ENCODE assay signal across 9 mouse cellular contexts in genomic region chr3:84883817-84884483, GRCm38 (mm10).
A peak's percentile ranks its signal among the peaks of the same experiment; 100 is the strongest.
DNase-seq lines count a peak whose midpoint lies in the region; ATAC-seq lines count a peak whose summit lies in the region.
"Had no signal": no experiment of that assay in that cellular context is flagged by ENCODE, and none has a peak within 500 bp of the region (broad histone marks: within the 10 kb centered on the region; RNA-seq: fewer than 3 reads in every experiment).

No protein-coding gene starts in this region.

- no peaks in the 10 kb centered on the region for H3K36me3 ChIP-seq in liver, embryonic 13.5 days
- 0 out of 2 replicates have a peak, but pooled peaks cover 3% of the 10 kb centered on the region for H3K36me3 ChIP-seq in hindbrain, embryonic 13.5 days
- H3K36me3 ChIP-seq: embryonic facial prominence, embryonic 15.5 days had no signal

- peak; percentile 37 for DNase-seq in embryo, embryonic 10 days (ENCODE audit: low spot score)
- no peak for DNase-seq in embryo, embryonic 11 days
- DNase-seq in c-Kit-positive CD71-positive TER-119-positive erythroid progenitor cells, embryonic 14.5 days (ENCODE audit: low spot score), result peak; percentile 13
- DNase-seq in liver, embryonic 13.5 days, result no peak
- DNase-seq in urinary bladder, postnatal 25 days (ENCODE audit: low spot score), result no peak
- DNase-seq in gastrocnemius, postnatal 36 days, result no peak

- 26% methylated on average over 11 of the region's 11 CpGs for WGBS in liver, embryonic 13.5 days (ENCODE audit: insufficient replicate concordance)
- WGBS in hindbrain, embryonic 13.5 days, result 40% methylated on average over 11 of the region's 11 CpGs

- H3K27me3 ChIP-seq in liver, embryonic 13.5 days, result no peaks in the 10 kb centered on the region
- no peaks in the 10 kb centered on the region for H3K27me3 ChIP-seq in hindbrain, embryonic 13.5 days
- H3K27me3 ChIP-seq: embryonic facial prominence, embryonic 15.5 days had no signal

- H3K4me3 ChIP-seq in liver, embryonic 13.5 days (replicated peaks), result no peak overlapping the region
- no peak overlapping the region for H3K4me3 ChIP-seq in hindbrain, embryonic 13.5 days
- H3K4me3 ChIP-seq: embryonic facial prominence, embryonic 15.5 days had no signal

- intact Hi-C loops in gastrocnemius, postnatal 36 days (cut with DNase I), result no loop called here

- no peaks in the 10 kb centered on the region for H3K9me3 ChIP-seq in liver, embryonic 13.5 days (replicated peaks)
- H3K9me3 ChIP-seq in hindbrain, embryonic 13.5 days, result no peaks in the 10 kb centered on the region
- H3K9me3 ChIP-seq: embryonic facial prominence, embryonic 15.5 days had no signal

- H3K9ac ChIP-seq in liver, embryonic 13.5 days, result no peak overlapping the region
- H3K9ac ChIP-seq in hindbrain, embryonic 13.5 days, result no peak overlapping the region
- H3K9ac ChIP-seq: embryonic facial prominence, embryonic 15.5 days had no signal

- no peak overlapping the region for H3K27ac ChIP-seq in liver, embryonic 13.5 days
- no peak overlapping the region for H3K27ac ChIP-seq in hindbrain, embryonic 13.5 days
- H3K27ac ChIP-seq: embryonic facial prominence, embryonic 15.5 days had no signal

- ATAC-seq in liver, embryonic 13.5 days (ENCODE audit: low read depth), result peak; percentile 45; the same call in 1 of the 2 replicates
- peak; percentile 81 for ATAC-seq in neutrophil, adult 5-6 weeks (ENCODE audit: extremely low read depth, insufficient number of reproducible peaks, low FRiP score, poor library complexity, severe bottlenecking)
- ATAC-seq in hindbrain, embryonic 13.5 days (ENCODE audit: low FRiP score), result no peak

- H3K4me1 ChIP-seq in liver, embryonic 13.5 days (replicated peaks), result peaks cover 13% of the 10 kb centered on the region
- peaks cover 4% of the 10 kb centered on the region; the same call in 1 of the 2 replicates for H3K4me1 ChIP-seq in hindbrain, embryonic 13.5 days (replicated peaks)

- no peak overlapping the region for H3K4me2 ChIP-seq in liver, embryonic 13.5 days
- H3K4me2 ChIP-seq in hindbrain, embryonic 13.5 days, result no peak overlapping the region
- H3K4me2 ChIP-seq: embryonic facial prominence, embryonic 15.5 days had no signal

Comparison
In these comparisons a context has a peak if more than half of its experiments do, and no peak if none do; other contexts are left out.
1. DNase-seq: peak in embryo, embryonic 10 days (single experiment) and c-Kit-positive CD71-positive TER-119-positive erythroid progenitor cells, embryonic 14.5 days (single experiment); none in embryo, embryonic 11 days (single experiment), liver, embryonic 13.5 days (single experiment), urinary bladder, postnatal 25 days (single experiment) and gastrocnemius, postnatal 36 days (0 of 2).